Mouse (Mus musculus): ENCODE data around the gene Idnk. TPM values are rescaled to one million over a fixed set of nuclear protein-coding genes. Genes with fewer than 3 reads are reported as not detected.

Gene Idnk
- total and polyA plus RNA-seq, 3 experiments: 25.5 to 45.0 (median 32.0) TPM

GRCm38 (mm10) chr13:58197981-58198640 lies 40.7 kb downstream of the Idnk start (continued):
- TF ChIP-seq RCOR1 (conservative IDR thresholded peaks at IDR 0.05; ENCODE audit: low read depth, low read length) (no peak), ZKSCAN1 (IDR thresholded peaks at IDR 0.05; ENCODE audit: borderline replicate concordance, low read depth, low read length) (no peak), TCF12 (IDR thresholded peaks at IDR 0.05; ENCODE audit: low read depth, low read length) (no peak), SIN3A (IDR thresholded peaks at IDR 0.05; ENCODE audit: low read length) (no peak; the same call in 1 of the 2 replicates), MYC (IDR thresholded peaks at IDR 0.05; ENCODE audit: low read depth, low read length) (peak; percentile 45; the same call in 1 of the 2 replicates), POLR2A (IDR thresholded peaks at IDR 0.05; ENCODE audit: low read depth, low read length) (no peak), NELFE (IDR thresholded peaks at IDR 0.05; ENCODE audit: low read depth, low read length) (no peak), JUND (conservative IDR thresholded peaks at IDR 0.05; ENCODE audit: low read depth, low read length) (peak; percentile 79)

- Histone ChIP-seq H3K27me3 (replicated peaks) (no peaks in the 10 kb centered on the region), H3K79me2 (replicated peaks; ENCODE audit: control insufficient read depth, extremely low read depth, insufficient read depth, poor library complexity, severe bottlenecking) (peaks cover 81% of the 10 kb centered on the region), H3K4me3 (replicated peaks in 1 of 3; ENCODE audit: low read depth in 2 of 3, low read length in 2 of 3, poor library complexity in 1 of 3) (no peak overlapping the region), H3K4me1 (ENCODE audit: control insufficient read depth in 1 of 2, insufficient read depth in 2 of 2) (peaks cover 29 to 98% of the 10 kb centered on the region in 2 experiments), H3K36me3 (replicated peaks in 1 of 2; ENCODE audit: control insufficient read depth in 1 of 2, insufficient read depth in 1 of 2, low read length in 1 of 2) (peaks cover 6 to 21% of the 10 kb centered on the region in 2 experiments), H3K4me2 (ENCODE audit: insufficient read depth, low read depth, poor library complexity, severe bottlenecking) (peak overlapping the region; percentile 50; the same call in 1 of the 2 replicates), H3K27ac (ENCODE audit: insufficient read depth, low read depth) (no peak overlapping the region; the same call in 1 of the 2 replicates), H3K9ac (ENCODE audit: insufficient read depth, low read depth) (no peak overlapping the region; the same call in 1 of the 2 replicates), H3K9me3 (replicated peaks; ENCODE audit: low read length) (no peaks in the 10 kb centered on the region)
- no peak for TF ChIP-seq POLR2AphosphoS2 (IDR thresholded peaks at IDR 0.05; ENCODE audit: low read depth, low read length)
- TF ChIP-seq KAT2A (IDR thresholded peaks at IDR 0.05; ENCODE audit: insufficient replicate concordance, low read length): no peak
- TF ChIP-seq PAX5 (IDR thresholded peaks at IDR 0.05; ENCODE audit: low read length): no peak
- no peak for TF ChIP-seq ZNF384 (IDR thresholded peaks at IDR 0.05; ENCODE audit: low read depth, low read length)
- TF ChIP-seq SMC3 (IDR thresholded peaks at IDR 0.05; ENCODE audit: low read depth, low read length): no peak
- no peak for TF ChIP-seq BHLHE40 (IDR thresholded peaks at IDR 0.05; ENCODE audit: low read depth, low read length)
- TF ChIP-seq CHD2 (IDR thresholded peaks at IDR 0.05; ENCODE audit: low read length): no peak
- no peak for TF ChIP-seq EP300 (IDR thresholded peaks at IDR 0.05; ENCODE audit: low read length)
- no peak for TF ChIP-seq IRF4 (IDR thresholded peaks at IDR 0.05; ENCODE audit: low read depth, low read length)
- no peak for TF ChIP-seq JUN (IDR thresholded peaks at IDR 0.05; ENCODE audit: insufficient read depth, low read depth, low read length)
- no peak for TF ChIP-seq MAX (IDR thresholded peaks at IDR 0.05; ENCODE audit: low read length)
- no peak for TF ChIP-seq TBP (conservative IDR thresholded peaks at IDR 0.05; ENCODE audit: low read depth, low read length)
- TF ChIP-seq SIN3A (IDR thresholded peaks at IDR 0.05; ENCODE audit: low read length): no peak
- no peak for TF ChIP-seq RCOR1 (conservative IDR thresholded peaks at IDR 0.05; ENCODE audit: low read depth, low read length)
- in situ Hi-C loops (cut with MboI; ENCODE audit: low pct_ligation_motif_present, low pct_unique_long_range_greater_than_20kb, low sequenced_read_pairs): no loop called here
- dilution Hi-C loops (cut with MboI; ENCODE audit: extremely low pct_ligation_motif_present, extremely low pct_unique_long_range_greater_than_20kb, low sequenced_read_pairs): no loop called here
- DNase-seq (ENCODE audit: extremely low read depth): no peak
Observed at GRCm38 (mm10) chr13:58201343-58201742, 43.9 kb downstream of the Idnk start.

Measured in CH12.LX (cell line).